Mouse (Mus musculus) midbrain, embryonic 13.5 days (tissue): ENCODE measurements around the gene Tuba1a. TPM values are rescaled to one million over a fixed set of nuclear protein-coding genes. Genes with fewer than 3 reads are reported as not detected.

Experiments used
- ATAC-seq: fragments of 200-750 bp; cut with Nextera tagmentation; 2 replicates; pipeline ENCODE4 v1.8.0; 2017; ENCODE audit warnings: mild to moderate bottlenecking, moderate TSS enrichment, moderate library complexity
- H3K27ac ChIP-seq: fragments of 300-500 bp; sonication (generic); 2 replicates; pipeline ENCODE4 v1.5.1; 2015; ENCODE audit warnings: inconsistent platforms, mild to moderate bottlenecking, moderate library complexity
- H3K27me3 ChIP-seq: fragments of 300-500 bp; sonication (generic); 2 replicates; pipeline ENCODE4 v1.6.1; 2015; ENCODE audit warnings: mild to moderate bottlenecking, inconsistent platforms
- H3K36me3 ChIP-seq: fragments of 300-500 bp; sonication (generic); 2 replicates; pipeline ENCODE4 v1.6.1; 2015; ENCODE audit warnings: mild to moderate bottlenecking, inconsistent platforms
- H3K4me1 ChIP-seq: fragments of 300-500 bp; sonication (generic); replicated peaks from 2 replicates; pipeline ENCODE4 v1.6.1; 2015; ENCODE audit warnings: inconsistent platforms
- H3K4me2 ChIP-seq: fragments of 300-500 bp; sonication (generic); replicated peaks from 2 replicates; pipeline ENCODE4 v1.6.1; 2015; ENCODE audit warnings: moderate library complexity, mild to moderate bottlenecking, inconsistent platforms
- H3K4me3 ChIP-seq: fragments of 300-500 bp; sonication (generic); replicated peaks from 2 replicates; pipeline ENCODE4 v1.5.1; 2015; ENCODE audit warnings: mild to moderate bottlenecking, inconsistent platforms
- H3K9ac ChIP-seq: fragments of 300-500 bp; sonication (generic); replicated peaks from 2 replicates; pipeline ENCODE4 v1.6.1; 2015; ENCODE audit warnings: mild to moderate bottlenecking, inconsistent platforms
- H3K9me3 ChIP-seq: fragments of 300-500 bp; sonication (generic); 2 replicates; pipeline ENCODE4 v1.6.1; 2016; ENCODE audit warnings: mild to moderate bottlenecking, inconsistent platforms
- whole genome bisulfite sequencing: fragments of 180-500 bp; shearing (Covaris S2); methylation state at CpG from one replicate; pipeline ENCODE4 v1.1.7; 2015; 5-methylcytosine and 5-hydroxymethylcytosine counted together
- polyA plus RNA-seq: library from polyadenylated mRNA; unstranded; fragments of >200 nt; fragmentation: Nextera tagmentation; extraction: Ambion mirVana; gene quantifications from 2 replicates; pipeline ENCODE4 v1.2.1, GENCODE M21; 2015

Tuba1a gene
- polyA plus RNA-seq, 1 experiment from 2014 or later = 15,999 TPM

- Histone ChIP-seq H3K9me3 (no peaks in the 10 kb centered on the region), H3K27me3 (peaks cover 10% of the 10 kb centered on the region), H3K4me3 (no peak overlapping the region), H3K27ac (no peak overlapping the region), H3K9ac (no peak overlapping the region), H3K36me3 (peaks cover 72% of the 10 kb centered on the region), H3K4me2 (no peak overlapping the region), H3K4me1 (no peaks in the 10 kb centered on the region)
- WGBS = 24% methylated on average over 10 of the region's 10 CpGs
- no peak for ATAC-seq
Observed at GRCm38 (mm10) chr15:98904692-98905091, 48.8 kb downstream of the Tuba1a start.

DNA sequence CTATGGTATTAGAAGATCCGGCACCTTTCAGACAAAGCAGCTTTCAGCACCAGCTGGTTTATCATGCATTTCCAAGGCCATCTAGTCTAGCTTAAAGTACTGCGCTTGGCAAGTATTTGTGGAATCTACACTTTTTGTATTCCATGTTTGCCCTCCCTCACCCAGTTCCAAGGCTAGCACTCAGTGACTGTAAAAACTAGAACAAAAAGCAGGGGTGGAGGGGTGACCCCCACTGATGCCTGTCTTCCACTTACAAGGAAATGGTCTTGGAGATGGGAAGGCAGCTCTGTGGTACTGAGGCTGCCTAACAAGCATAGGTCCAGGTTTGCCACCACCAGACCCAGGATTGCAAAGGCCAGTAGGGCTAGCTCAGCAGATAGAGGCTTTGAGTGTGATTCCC, 50.9 kb downstream of the Tuba1a start:
- no peak overlapping the region for H3K4me2 ChIP-seq
- ATAC-seq = no peak
- H3K9me3 ChIP-seq = no peaks in the 10 kb centered on the region
- WGBS = 87% methylated on average over 2 of the region's 2 CpGs
- no peak overlapping the region for H3K27ac ChIP-seq
- H3K4me1 ChIP-seq = peaks cover 11% of the 10 kb centered on the region
- H3K9ac ChIP-seq = no peak overlapping the region
- H3K36me3 ChIP-seq = peaks cover 51% of the 10 kb centered on the region
- peaks cover 31% of the 10 kb centered on the region for H3K27me3 ChIP-seq
- H3K4me3 ChIP-seq = no peak overlapping the region

DNA sequence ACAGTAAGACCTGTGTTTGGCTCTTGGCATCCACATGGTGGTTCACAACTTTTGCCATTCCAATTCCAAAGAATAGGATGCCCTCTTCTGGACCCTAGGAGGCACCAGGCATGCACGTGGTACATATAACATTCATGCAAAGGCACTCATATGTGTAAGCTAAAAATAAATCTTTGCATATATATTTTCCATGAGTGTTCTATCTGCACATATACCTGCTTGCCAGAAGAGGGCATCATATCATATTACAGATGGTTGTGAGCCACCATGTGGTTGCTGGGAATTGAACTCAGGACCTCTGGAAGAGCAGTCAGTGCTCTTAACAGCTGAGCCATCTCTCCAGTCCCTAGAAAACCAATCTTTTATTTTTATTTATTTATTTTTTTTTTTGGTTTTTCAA, 52.0 kb downstream of the Tuba1a start:
- WGBS = 69% methylated on average over 1 of the region's 1 CpGs
- no peak overlapping the region for H3K9ac ChIP-seq
- no peak overlapping the region for H3K4me2 ChIP-seq
- H3K9me3 ChIP-seq = no peaks in the 10 kb centered on the region
- no peak for ATAC-seq
- peaks cover 41% of the 10 kb centered on the region for H3K36me3 ChIP-seq
- peaks cover 14% of the 10 kb centered on the region for H3K4me1 ChIP-seq
- no peak overlapping the region for H3K27ac ChIP-seq
- H3K27me3 ChIP-seq = peaks cover 42% of the 10 kb centered on the region
- no peak overlapping the region for H3K4me3 ChIP-seq

Other genes starting within 250 kb of the Tuba1a start
- 2.6 and 3.2 TPM in 2 replicates for gene Ccdc65, start 245.5 kb downstream of the Tuba1a start, polyA plus RNA-seq
- 3.5 and 4.1 TPM in 2 replicates for gene Fkbp11, start 225.5 kb downstream of the Tuba1a start, polyA plus RNA-seq
- 57.5 and 66.0 TPM in 2 replicates for gene Arf3, start 190.5 kb downstream of the Tuba1a start, polyA plus RNA-seq
- gene Wnt10b, start 175.6 kb downstream of the Tuba1a start, polyA plus RNA-seq = 0.24 TPM in 1 of 2 replicates, not detected in the other
- gene Wnt1, start 163.8 kb downstream of the Tuba1a start, polyA plus RNA-seq = 4.0 and 8.6 TPM in 2 replicates
- 0.50 and 1.2 TPM in 2 replicates for gene Ddn, start 144.2 kb downstream of the Tuba1a start, polyA plus RNA-seq
- gene Prkag1, start 122.2 kb downstream of the Tuba1a start, polyA plus RNA-seq = 83.3 and 89.9 TPM in 2 replicates
- 13.1 and 13.9 TPM in 2 replicates for gene Kmt2d, start 82.5 kb downstream of the Tuba1a start, polyA plus RNA-seq
- gene Rhebl1, start 59.2 kb downstream of the Tuba1a start, polyA plus RNA-seq = 33.0 and 33.9 TPM in 2 replicates
- gene Dhh, start 55.2 kb downstream of the Tuba1a start, polyA plus RNA-seq = 0.48 and 0.82 TPM in 2 replicates
- gene Lmbr1l, start 35.5 kb downstream of the Tuba1a start, polyA plus RNA-seq = 40.7 and 50.1 TPM in 2 replicates
- gene Tuba1b, start 19.1 kb downstream of the Tuba1a start, polyA plus RNA-seq = 1,161 and 1,231 TPM in 2 replicates
- not detected in 2 replicates for gene Gm49450, start 152 bp downstream of the Tuba1a start, polyA plus RNA-seq
- 37.3 and 41.4 TPM in 2 replicates for gene Tuba1c, start 76.2 kb upstream of the Tuba1a start, polyA plus RNA-seq
- 7.5 and 8.2 TPM in 2 replicates for gene Prph, start 101.5 kb upstream of the Tuba1a start, polyA plus RNA-seq
- gene Troap, start 120.9 kb upstream of the Tuba1a start, polyA plus RNA-seq = 13.3 and 14.6 TPM in 2 replicates
- gene C1ql4, start 134.1 kb upstream of the Tuba1a start, polyA plus RNA-seq = 10.1 and 13.7 TPM in 2 replicates
- 1.7 and 1.8 TPM in 2 replicates for gene Dnajc22, start 139.5 kb upstream of the Tuba1a start, polyA plus RNA-seq
- 40.6 and 45.7 TPM in 2 replicates for gene Spats2, start 172.2 kb upstream of the Tuba1a start, polyA plus RNA-seq